In genomic region chr10:120441254-120441653, GRCm38 (mm10) we compare ENCODE assay signal across 26 mouse cellular contexts. TPM values are rescaled to one million over a fixed set of nuclear protein-coding genes. Genes with fewer than 3 reads are reported as not detected.
A peak's percentile ranks its signal among the peaks of the same experiment; 100 is the strongest.
DNase-seq lines count a peak whose midpoint lies in the region; ATAC-seq lines count a peak whose summit lies in the region.
"Had no signal": no experiment of that assay in that cellular context is flagged by ENCODE, and none has a peak within 500 bp of the region (broad histone marks: within the 10 kb centered on the region; RNA-seq: fewer than 3 reads in every experiment).

No protein-coding gene starts in this region.

- intact Hi-C loops in heart, postnatal 10 days (cut with DNase I): no loop called here

- H3K9me3 ChIP-seq in heart, embryonic 16.5 days (replicated peaks; ENCODE audit: control insufficient read depth, low read length): no peaks in the 10 kb centered on the region
- no peaks in the 10 kb centered on the region for H3K9me3 ChIP-seq in kidney, embryonic 16.5 days (ENCODE audit: low read length)
- H3K9me3 ChIP-seq in embryonic facial prominence, embryonic 10.5 days: no peaks in the 10 kb centered on the region
- no peaks in the 10 kb centered on the region for H3K9me3 ChIP-seq in limb, embryonic 12.5 days
- H3K9me3 ChIP-seq: heart, embryonic 10.5 days; heart, embryonic 15.5 days; intestine, embryonic 15.5 days; limb, embryonic 15.5 days; liver, embryonic 13.5 days; neural tube, embryonic 12.5 days had no signal

- no peak overlapping the region for H3K27ac ChIP-seq in heart, embryonic 16.5 days (ENCODE audit: low read length)
- no peak overlapping the region for H3K27ac ChIP-seq in kidney, embryonic 16.5 days (ENCODE audit: low read length)
- H3K27ac ChIP-seq in embryonic facial prominence, embryonic 10.5 days (replicated peaks): 0 out of 2 replicates have a peak overlapping the region, but pooled peaks have one; percentile 51
- 0 out of 2 replicates have a peak overlapping the region, but pooled peaks have one; percentile 53 for H3K27ac ChIP-seq in limb, embryonic 12.5 days
- H3K27ac ChIP-seq: heart, embryonic 10.5 days; heart, embryonic 15.5 days; hindbrain, postnatal 0 days; intestine, embryonic 15.5 days; limb, embryonic 15.5 days; liver, embryonic 13.5 days; neural tube, embryonic 12.5 days had no signal

- no peak overlapping the region for H3K4me3 ChIP-seq in heart, embryonic 16.5 days (ENCODE audit: low read length)
- no peak overlapping the region for H3K4me3 ChIP-seq in kidney, embryonic 16.5 days (ENCODE audit: low read length)
- H3K4me3 ChIP-seq in embryonic facial prominence, embryonic 10.5 days: no peak overlapping the region
- H3K4me3 ChIP-seq in limb, embryonic 12.5 days (replicated peaks): no peak overlapping the region
- H3K4me3 ChIP-seq: heart, embryonic 10.5 days; heart, embryonic 15.5 days; intestine, embryonic 15.5 days; limb, embryonic 15.5 days; liver, embryonic 13.5 days; myocyte; neural tube, embryonic 12.5 days had no signal

- no peak for DNase-seq in heart, postnatal 10 days
- no peak for DNase-seq in kidney, postnatal 25 days
- DNase-seq in embryonic facial prominence, embryonic 10.5 days (ENCODE audit: low spot score): no peak
- DNase-seq in urinary bladder, adult 18-20 months (ENCODE audit: low spot score in 2 of 2): no peak
- DNase-seq: adrenal gland, postnatal 14 days; cerebellum, adult 18-20 months; cerebellum, postnatal 10 days; gastrocnemius, postnatal 14 days; heart, postnatal 4 days; kidney, adult 2 months; kidney, postnatal 4 days; liver, embryonic 13.5 days; lung, adult 2 months; lung, postnatal 14 days; thymus, postnatal 4 days had no signal

- H3K36me3 ChIP-seq in heart, embryonic 16.5 days (ENCODE audit: control insufficient read depth, insufficient read depth): no peaks in the 10 kb centered on the region
- H3K36me3 ChIP-seq in kidney, embryonic 16.5 days (ENCODE audit: insufficient read depth, low read length): peaks cover 7% of the 10 kb centered on the region; the same call in 1 of the 2 replicates
- H3K36me3 ChIP-seq in embryonic facial prominence, embryonic 10.5 days (replicated peaks): peaks cover 98% of the 10 kb centered on the region
- peaks cover 71% of the 10 kb centered on the region for H3K36me3 ChIP-seq in limb, embryonic 12.5 days
- H3K36me3 ChIP-seq: heart, embryonic 15.5 days; liver, embryonic 13.5 days; neural tube, embryonic 12.5 days had no signal

- WGBS in heart, embryonic 16.5 days: 33% methylated on average over 11 of the region's 11 CpGs
- WGBS in kidney, embryonic 16.5 days: 35% methylated on average over 11 of the region's 11 CpGs
- WGBS in embryonic facial prominence, embryonic 10.5 days: 46% methylated on average over 11 of the region's 11 CpGs
- 58% methylated on average over 11 of the region's 11 CpGs for WGBS in limb, embryonic 12.5 days

- no peak overlapping the region for H3K9ac ChIP-seq in heart, embryonic 16.5 days (ENCODE audit: low read length)
- H3K9ac ChIP-seq in kidney, embryonic 16.5 days (replicated peaks; ENCODE audit: low read length): no peak overlapping the region
- H3K9ac ChIP-seq in limb, embryonic 12.5 days (replicated peaks): no peak overlapping the region
- H3K9ac ChIP-seq: heart, embryonic 15.5 days; intestine, embryonic 15.5 days; limb, embryonic 15.5 days; liver, embryonic 13.5 days; neural tube, embryonic 12.5 days had no signal

- H3K4me1 ChIP-seq in heart, embryonic 16.5 days (ENCODE audit: control insufficient read depth, insufficient read depth, low read length): peaks cover 5% of the 10 kb centered on the region; the same call in 1 of the 2 replicates
- H3K4me1 ChIP-seq in kidney, embryonic 16.5 days (ENCODE audit: insufficient read depth, low read length): peaks cover 11% of the 10 kb centered on the region
- H3K4me1 ChIP-seq in embryonic facial prominence, embryonic 10.5 days: peaks cover 24% of the 10 kb centered on the region
- H3K4me1 ChIP-seq in limb, embryonic 12.5 days (replicated peaks): peaks cover 52% of the 10 kb centered on the region
- H3K4me1 ChIP-seq: heart, embryonic 15.5 days; limb, embryonic 15.5 days; liver, embryonic 13.5 days had no signal

- no peaks in the 10 kb centered on the region for H3K27me3 ChIP-seq in heart, embryonic 16.5 days (ENCODE audit: control insufficient read depth, insufficient read depth, low read length)
- no peaks in the 10 kb centered on the region for H3K27me3 ChIP-seq in kidney, embryonic 16.5 days (ENCODE audit: insufficient read depth, low read length)
- H3K27me3 ChIP-seq in embryonic facial prominence, embryonic 10.5 days (replicated peaks; ENCODE audit: low read depth, poor library complexity, severe bottlenecking): no peaks in the 10 kb centered on the region
- no peaks in the 10 kb centered on the region; the same call in 1 of the 2 replicates for H3K27me3 ChIP-seq in limb, embryonic 12.5 days
- H3K27me3 ChIP-seq: heart, embryonic 15.5 days; intestine, embryonic 15.5 days; limb, embryonic 15.5 days; liver, embryonic 13.5 days; neural tube, embryonic 12.5 days had no signal

- ATAC-seq in heart, embryonic 16.5 days (replicated peaks; ENCODE audit: extremely low read depth, insufficient read depth, low FRiP score): no peak
- ATAC-seq in kidney, embryonic 16.5 days (ENCODE audit: low FRiP score, low TSS enrichment): 0 out of 2 replicates have a peak, but pooled peaks have one; percentile 8
- ATAC-seq in limb, embryonic 12.5 days (ENCODE audit: insufficient number of reproducible peaks, insufficient read depth, low FRiP score, low TSS enrichment, low read depth): no peak
- ATAC-seq: hindbrain, postnatal 0 days; intestine, embryonic 15.5 days had no signal

- H3K4me2 ChIP-seq in heart, embryonic 16.5 days (ENCODE audit: low read depth, low read length): peak overlapping the region; percentile 33
- no peak overlapping the region for H3K4me2 ChIP-seq in kidney, embryonic 16.5 days (replicated peaks; ENCODE audit: low read depth, low read length)
- no peak overlapping the region for H3K4me2 ChIP-seq in limb, embryonic 12.5 days
- H3K4me2 ChIP-seq: heart, embryonic 15.5 days; intestine, embryonic 15.5 days; limb, embryonic 15.5 days; liver, embryonic 13.5 days; midbrain, embryonic 11.5 days; neural tube, embryonic 12.5 days had no signal

RNA-seq across cellular contexts. Expression of gene Hmga2, which starts 35.0 kb away (rescaled TPM):
- polyA plus RNA-seq in heart, embryonic 16.5 days (2015; fragmentation: Nextera tagmentation; extraction: Ambion mirVana): 1.8 and 2.2 TPM in 2 replicates
- under 1 TPM; 0.26 to 0.30 TPM for total RNA-seq in heart, postnatal 10 days (2021)
- 15.4 and 21.2 TPM in 2 replicates for polyA plus RNA-seq in kidney, embryonic 16.5 days (2015; fragmentation: Nextera tagmentation; extraction: Ambion mirVana)
- polyA plus RNA-seq in embryonic facial prominence, embryonic 10.5 days (2016; fragmentation: Nextera tagmentation; extraction: Ambion mirVana): 90.0 and 94.0 TPM in 2 replicates
- polyA plus RNA-seq in limb, embryonic 12.5 days (2016; fragmentation: Nextera tagmentation; extraction: Ambion mirVana): 128 and 132 TPM in 2 replicates
- polyA plus RNA-seq: lung, adult 2 months had no signal

Comparison
In these comparisons a context has a peak if more than half of its experiments do, and no peak if none do; other contexts are left out.
1. H3K27ac ChIP-seq: peak in embryonic facial prominence, embryonic 10.5 days (single experiment) and limb, embryonic 12.5 days (single experiment); none in heart, embryonic 16.5 days (single experiment) and kidney, embryonic 16.5 days (single experiment).